Mouse (Mus musculus): ENCODE data around the gene Ccdc9b. TPM values are rescaled to one million over a fixed set of nuclear protein-coding genes. Genes with fewer than 3 reads are reported as not detected.

Gene Ccdc9b
- polyA plus RNA-seq, 1 experiment, result 9.3 TPM

GRCm38 (mm10) chr2:118783093-118783492 is 20.6 kb upstream of the Ccdc9b start:
- Histone ChIP-seq H3K79me2 (ENCODE audit: control insufficient read depth, insufficient read depth) (no peaks in the 10 kb centered on the region), H3K27me3 (ENCODE audit: control insufficient read depth, insufficient read depth, insufficient read length) (no peaks in the 10 kb centered on the region), H3ac (ENCODE audit: control insufficient read depth, insufficient read length, low read depth) (no peak overlapping the region), H3K36me3 (ENCODE audit: control insufficient read depth, insufficient read depth) (no peaks in the 10 kb centered on the region), H3K79me3 (ENCODE audit: low read depth) (no peaks in the 10 kb centered on the region), H3K4me3 (ENCODE audit: insufficient read depth, poor library complexity, severe bottlenecking) (no peak overlapping the region)
- TF ChIP-seq USF1 (IDR thresholded peaks at IDR 0.05; ENCODE audit: low read depth) (peak; percentile 32), MYOG (IDR thresholded peaks at IDR 0.05; ENCODE audit: control insufficient read depth, extremely low read depth, insufficient read length) (no peak)

GRCm38 (mm10) chr2:118782303-118782702 is 19.8 kb upstream of the Ccdc9b start:
- Histone ChIP-seq H3K36me3 (ENCODE audit: control insufficient read depth, insufficient read depth) (no peaks in the 10 kb centered on the region), H3K79me2 (ENCODE audit: control insufficient read depth, insufficient read depth) (no peaks in the 10 kb centered on the region), H3K79me3 (ENCODE audit: low read depth) (no peaks in the 10 kb centered on the region), H3ac (ENCODE audit: control insufficient read depth, insufficient read length, low read depth) (no peak overlapping the region), H3K4me3 (ENCODE audit: insufficient read depth, poor library complexity, severe bottlenecking) (no peak overlapping the region), H3K27me3 (ENCODE audit: control insufficient read depth, insufficient read depth, insufficient read length) (no peaks in the 10 kb centered on the region)
- no peak for TF ChIP-seq MYOG (IDR thresholded peaks at IDR 0.05; ENCODE audit: control insufficient read depth, extremely low read depth, insufficient read length)
- no peak for TF ChIP-seq MAX (IDR thresholded peaks at IDR 0.05)
- no peak for TF ChIP-seq MYOD1 (IDR thresholded peaks at IDR 0.05; ENCODE audit: control insufficient read depth, insufficient read length, low read depth)
- no peak for TF ChIP-seq FOSL1 (IDR thresholded peaks at IDR 0.05; ENCODE audit: insufficient read depth, low read length, poor library complexity, severe bottlenecking)
- no peak for TF ChIP-seq CTCF (IDR thresholded peaks at IDR 0.05; ENCODE audit: control insufficient read depth, insufficient read depth, insufficient read length)

GRCm38 (mm10) chr2:118781115-118781514 is 18.7 kb upstream of the Ccdc9b start:
- H3K79me2 ChIP-seq (ENCODE audit: control insufficient read depth, insufficient read depth), result no peaks in the 10 kb centered on the region
- no peak overlapping the region for H3K4me3 ChIP-seq (ENCODE audit: insufficient read depth, poor library complexity, severe bottlenecking)
- H3K36me3 ChIP-seq (ENCODE audit: control insufficient read depth, insufficient read depth), result no peaks in the 10 kb centered on the region
- H3K27me3 ChIP-seq (ENCODE audit: control insufficient read depth, insufficient read depth, insufficient read length), result no peaks in the 10 kb centered on the region
- no peak overlapping the region for H3ac ChIP-seq (ENCODE audit: control insufficient read depth, insufficient read length, low read depth)
- no peak for TF ChIP-seq CTCF (IDR thresholded peaks at IDR 0.05; ENCODE audit: control insufficient read depth, insufficient read depth, insufficient read length)
- no peak for TF ChIP-seq CEBPB (IDR thresholded peaks at IDR 0.05; ENCODE audit: low read depth)
- no peak for TF ChIP-seq MAX (IDR thresholded peaks at IDR 0.05)
- no peak for TF ChIP-seq MYOD1 (IDR thresholded peaks at IDR 0.05; ENCODE audit: control insufficient read depth, insufficient read length, low read depth)
- no peak for TF ChIP-seq USF1 (IDR thresholded peaks at IDR 0.05; ENCODE audit: low read depth)
- no peak for TF ChIP-seq FOSL1 (IDR thresholded peaks at IDR 0.05; ENCODE audit: insufficient read depth, low read length, poor library complexity, severe bottlenecking)
- TF ChIP-seq MYOG (IDR thresholded peaks at IDR 0.05; ENCODE audit: control insufficient read depth, extremely low read depth, insufficient read length), result no peak
- no peaks in the 10 kb centered on the region for H3K79me3 ChIP-seq (ENCODE audit: low read depth)

GRCm38 (mm10) chr2:118779504-118780480 is 17.3 kb upstream of the Ccdc9b start, which contains the start of gene Disp2:
Gene Disp2 (plus strand): TSS chr2:118779719.
- H3K4me3 ChIP-seq (ENCODE audit: insufficient read depth, poor library complexity, severe bottlenecking), result peak within 1 kb of the TSS; percentile 12
- peak within 1 kb of the TSS; percentile 33 for H3ac ChIP-seq (ENCODE audit: control insufficient read depth, insufficient read length, low read depth)
- TF ChIP-seq USF1 (IDR thresholded peaks at IDR 0.05; ENCODE audit: low read depth), result no peak
- TF ChIP-seq CTCF (IDR thresholded peaks at IDR 0.05; ENCODE audit: control insufficient read depth, insufficient read depth, insufficient read length), result peak; percentile 12
- peak; percentile 93 for TF ChIP-seq MAX (IDR thresholded peaks at IDR 0.05)
- TF ChIP-seq MYOD1 (IDR thresholded peaks at IDR 0.05; ENCODE audit: control insufficient read depth, insufficient read length, low read depth), result peak; percentile 49
- no peak for TF ChIP-seq FOSL1 (IDR thresholded peaks at IDR 0.05; ENCODE audit: insufficient read depth, low read length, poor library complexity, severe bottlenecking)
- no peak for TF ChIP-seq MYOG (IDR thresholded peaks at IDR 0.05; ENCODE audit: control insufficient read depth, extremely low read depth, insufficient read length)

GRCm38 (mm10) chr2:118779065-118779464 is 16.6 kb upstream of the Ccdc9b start:
- Histone ChIP-seq H3K36me3 (ENCODE audit: control insufficient read depth, insufficient read depth) (no peaks in the 10 kb centered on the region), H3K79me3 (ENCODE audit: low read depth) (no peaks in the 10 kb centered on the region), H3K79me2 (ENCODE audit: control insufficient read depth, insufficient read depth) (no peaks in the 10 kb centered on the region), H3K4me3 (ENCODE audit: insufficient read depth, poor library complexity, severe bottlenecking) (peak overlapping the region; percentile 12), H3K27me3 (ENCODE audit: control insufficient read depth, insufficient read depth, insufficient read length) (no peaks in the 10 kb centered on the region), H3ac (ENCODE audit: control insufficient read depth, insufficient read length, low read depth) (no peak overlapping the region)
- TF ChIP-seq MYOD1 (IDR thresholded peaks at IDR 0.05; ENCODE audit: control insufficient read depth, insufficient read length, low read depth) (no peak), FOSL1 (IDR thresholded peaks at IDR 0.05; ENCODE audit: insufficient read depth, low read length, poor library complexity, severe bottlenecking) (no peak), CTCF (IDR thresholded peaks at IDR 0.05; ENCODE audit: control insufficient read depth, insufficient read depth, insufficient read length) (no peak), CEBPB (IDR thresholded peaks at IDR 0.05; ENCODE audit: low read depth) (no peak), MYOG (IDR thresholded peaks at IDR 0.05; ENCODE audit: control insufficient read depth, extremely low read depth, insufficient read length) (no peak), USF1 (IDR thresholded peaks at IDR 0.05; ENCODE audit: low read depth) (no peak), MAX (IDR thresholded peaks at IDR 0.05) (no peak)

More at GRCm38 (mm10) chr2:118779504-118780480, 17.3 kb upstream of the Ccdc9b start, which contains the start of gene Disp2:
- Histone ChIP-seq H3K36me3 (ENCODE audit: control insufficient read depth, insufficient read depth) (no peaks in the 10 kb centered on the region), H3K27me3 (ENCODE audit: control insufficient read depth, insufficient read depth, insufficient read length) (no peaks in the 10 kb centered on the region), H3K79me2 (ENCODE audit: control insufficient read depth, insufficient read depth) (no peaks in the 10 kb centered on the region), H3K79me3 (ENCODE audit: low read depth) (no peaks in the 10 kb centered on the region)
